Mouse (Mus musculus): ENCODE data around the gene Tmem95. TPM values are rescaled to one million over a fixed set of nuclear protein-coding genes. Genes with fewer than 3 reads are reported as not detected.

Gene Tmem95
- polyA plus RNA-seq, 1 experiment from 2014 or later = not detected

- H3K4me3 ChIP-seq (ENCODE audit: low read length) = peak overlapping the region; percentile 88
- H3K4me2 ChIP-seq (replicated peaks; ENCODE audit: low read depth, low read length) = peak overlapping the region; percentile 93
- ATAC-seq (ENCODE audit: low FRiP score, low TSS enrichment) = no peak
- H3K9me3 ChIP-seq (ENCODE audit: low read length) = no peaks in the 10 kb centered on the region
- 21% methylated on average over 4 of the region's 4 CpGs for WGBS
- H3K27me3 ChIP-seq (ENCODE audit: insufficient read depth, low read length) = no peaks in the 10 kb centered on the region
- peak overlapping the region; percentile 99 for H3K27ac ChIP-seq (ENCODE audit: low read length)
- peaks cover 31% of the 10 kb centered on the region for H3K4me1 ChIP-seq (ENCODE audit: insufficient read depth, low read length)
- H3K9ac ChIP-seq (replicated peaks; ENCODE audit: low read length) = peak overlapping the region; percentile 99
- H3K36me3 ChIP-seq (ENCODE audit: insufficient read depth, low read length) = peaks cover 13% of the 10 kb centered on the region
Measured at GRCm38 (mm10) chr11:69899870-69900269, 22.1 kb upstream of the Tmem95 start.

GRCm38 (mm10) chr11:69895291-69895690 is 17.5 kb upstream of the Tmem95 start, which contains the start of gene Acap1:
TSS of gene Acap1 (minus strand) at chr11:69895539.
- Histone ChIP-seq H3K4me1 (ENCODE audit: insufficient read depth, low read length) (peaks cover 21% of the 10 kb centered on the region), H3K27ac (ENCODE audit: low read length) (no peak within 1 kb of the TSS), H3K27me3 (ENCODE audit: insufficient read depth, low read length) (no peaks in the 10 kb centered on the region), H3K9ac (replicated peaks; ENCODE audit: low read length) (no peak within 1 kb of the TSS; the same call in 1 of the 2 replicates), H3K36me3 (ENCODE audit: insufficient read depth, low read length) (no peaks in the 10 kb centered on the region), H3K4me2 (replicated peaks; ENCODE audit: low read depth, low read length) (no peak within 1 kb of the TSS), H3K4me3 (ENCODE audit: low read length) (no peak within 1 kb of the TSS), H3K9me3 (ENCODE audit: low read length) (no peaks in the 10 kb centered on the region)
- WGBS = 66% methylated on average over 4 of the region's 4 CpGs
- no peak for ATAC-seq (ENCODE audit: low FRiP score, low TSS enrichment)

- 64% methylated on average over 5 of the region's 5 CpGs for WGBS
- Histone ChIP-seq H3K27ac (ENCODE audit: low read length) (no peak overlapping the region), H3K27me3 (ENCODE audit: insufficient read depth, low read length) (no peaks in the 10 kb centered on the region), H3K4me3 (ENCODE audit: low read length) (no peak overlapping the region), H3K9me3 (ENCODE audit: low read length) (no peaks in the 10 kb centered on the region), H3K4me1 (ENCODE audit: insufficient read depth, low read length) (peaks cover 15% of the 10 kb centered on the region), H3K36me3 (ENCODE audit: insufficient read depth, low read length) (no peaks in the 10 kb centered on the region), H3K4me2 (replicated peaks; ENCODE audit: low read depth, low read length) (no peak overlapping the region), H3K9ac (replicated peaks; ENCODE audit: low read length) (no peak overlapping the region; the same call in 1 of the 2 replicates)
- ATAC-seq (ENCODE audit: low FRiP score, low TSS enrichment) = no peak
Measured at GRCm38 (mm10) chr11:69894671-69895070, 16.9 kb upstream of the Tmem95 start.

GRCm38 (mm10) chr11:69891482-69891881 is 13.7 kb upstream of the Tmem95 start:
- 0 out of 2 replicates have a peak, but pooled peaks cover 5% of the 10 kb centered on the region for H3K4me1 ChIP-seq (ENCODE audit: insufficient read depth, low read length)
- no peak for ATAC-seq (ENCODE audit: low FRiP score, low TSS enrichment)
- no peak overlapping the region for H3K4me2 ChIP-seq (replicated peaks; ENCODE audit: low read depth, low read length)
- H3K27ac ChIP-seq (ENCODE audit: low read length) = no peak overlapping the region
- no peak overlapping the region for H3K4me3 ChIP-seq (ENCODE audit: low read length)
- no peaks in the 10 kb centered on the region for H3K36me3 ChIP-seq (ENCODE audit: insufficient read depth, low read length)
- no peak overlapping the region for H3K9ac ChIP-seq (replicated peaks; ENCODE audit: low read length)
- H3K27me3 ChIP-seq (ENCODE audit: insufficient read depth, low read length) = no peaks in the 10 kb centered on the region
- no peaks in the 10 kb centered on the region for H3K9me3 ChIP-seq (ENCODE audit: low read length)
- WGBS = 64% methylated on average over 4 of the region's 4 CpGs

- ATAC-seq (ENCODE audit: low FRiP score, low TSS enrichment) = 0 out of 2 replicates have a peak, but pooled peaks have one; percentile 46
Measured at GRCm38 (mm10) chr11:69886907-69887635, 9.3 kb upstream of the Tmem95 start.

GRCm38 (mm10) chr11:69884663-69885062 is 6.8 kb upstream of the Tmem95 start:
- H3K4me2 ChIP-seq (replicated peaks; ENCODE audit: low read depth, low read length) = 0 out of 2 replicates have a peak overlapping the region, but pooled peaks have one; percentile 5
- H3K9me3 ChIP-seq (ENCODE audit: low read length) = no peaks in the 10 kb centered on the region
- WGBS = 68% methylated on average over 8 of the region's 8 CpGs
- no peaks in the 10 kb centered on the region for H3K27me3 ChIP-seq (ENCODE audit: insufficient read depth, low read length)
- no peaks in the 10 kb centered on the region for H3K36me3 ChIP-seq (ENCODE audit: insufficient read depth, low read length)
- H3K27ac ChIP-seq (ENCODE audit: low read length) = peak overlapping the region; percentile 14; the same call in 1 of the 2 replicates
- peaks cover 14% of the 10 kb centered on the region for H3K4me1 ChIP-seq (ENCODE audit: insufficient read depth, low read length)
- H3K4me3 ChIP-seq (ENCODE audit: low read length) = no peak overlapping the region
- no peak for ATAC-seq (ENCODE audit: low FRiP score, low TSS enrichment)
- peak overlapping the region; percentile 14; the same call in 1 of the 2 replicates for H3K9ac ChIP-seq (replicated peaks; ENCODE audit: low read length)

More at GRCm38 (mm10) chr11:69886907-69887635, 9.3 kb upstream of the Tmem95 start:
- 69% methylated on average over 8 of the region's 8 CpGs for WGBS
- Histone ChIP-seq H3K4me2 (replicated peaks; ENCODE audit: low read depth, low read length) (no peak overlapping the region), H3K27ac (ENCODE audit: low read length) (no peak overlapping the region), H3K9ac (replicated peaks; ENCODE audit: low read length) (no peak overlapping the region), H3K36me3 (ENCODE audit: insufficient read depth, low read length) (no peaks in the 10 kb centered on the region), H3K27me3 (ENCODE audit: insufficient read depth, low read length) (no peaks in the 10 kb centered on the region), H3K4me3 (ENCODE audit: low read length) (no peak overlapping the region), H3K4me1 (ENCODE audit: insufficient read depth, low read length) (peaks cover 9% of the 10 kb centered on the region), H3K9me3 (ENCODE audit: low read length) (no peaks in the 10 kb centered on the region)

GRCm38 (mm10) chr11:69884240-69884639 is 6.4 kb upstream of the Tmem95 start:
- peaks cover 19% of the 10 kb centered on the region for H3K4me1 ChIP-seq (ENCODE audit: insufficient read depth, low read length)
- no peaks in the 10 kb centered on the region for H3K36me3 ChIP-seq (ENCODE audit: insufficient read depth, low read length)
- H3K27me3 ChIP-seq (ENCODE audit: insufficient read depth, low read length) = no peaks in the 10 kb centered on the region
- no peak overlapping the region for H3K4me3 ChIP-seq (ENCODE audit: low read length)
- 58% methylated on average over 9 of the region's 9 CpGs for WGBS
- H3K9ac ChIP-seq (replicated peaks; ENCODE audit: low read length) = 0 out of 2 replicates have a peak overlapping the region, but pooled peaks have one; percentile 14
- no peaks in the 10 kb centered on the region for H3K9me3 ChIP-seq (ENCODE audit: low read length)
- 0 out of 2 replicates have a peak overlapping the region, but pooled peaks have one; percentile 5 for H3K4me2 ChIP-seq (replicated peaks; ENCODE audit: low read depth, low read length)
- ATAC-seq (ENCODE audit: low FRiP score, low TSS enrichment) = no peak
- H3K27ac ChIP-seq (ENCODE audit: low read length) = peak overlapping the region; percentile 14; the same call in 1 of the 2 replicates

- H3K27ac ChIP-seq (ENCODE audit: low read length) = no peak overlapping the region; the same call in 1 of the 2 replicates
- ATAC-seq (ENCODE audit: low FRiP score, low TSS enrichment) = no peak
- WGBS = 87% methylated on average over 8 of the region's 8 CpGs
- no peaks in the 10 kb centered on the region for H3K27me3 ChIP-seq (ENCODE audit: insufficient read depth, low read length)
- no peak overlapping the region for H3K4me2 ChIP-seq (replicated peaks; ENCODE audit: low read depth, low read length)
- H3K4me3 ChIP-seq (ENCODE audit: low read length) = no peak overlapping the region
- no peak overlapping the region for H3K9ac ChIP-seq (replicated peaks; ENCODE audit: low read length)
- H3K36me3 ChIP-seq (ENCODE audit: insufficient read depth, low read length) = no peaks in the 10 kb centered on the region
- no peaks in the 10 kb centered on the region for H3K9me3 ChIP-seq (ENCODE audit: low read length)
- peaks cover 25% of the 10 kb centered on the region for H3K4me1 ChIP-seq (ENCODE audit: insufficient read depth, low read length)
Measured at GRCm38 (mm10) chr11:69883527-69884151, 5.8 kb upstream of the Tmem95 start.

GRCm38 (mm10) chr11:69883066-69883465 is 5.2 kb upstream of the Tmem95 start:
- H3K9me3 ChIP-seq (ENCODE audit: low read length) = no peaks in the 10 kb centered on the region
- H3K36me3 ChIP-seq (ENCODE audit: insufficient read depth, low read length) = no peaks in the 10 kb centered on the region
- H3K4me1 ChIP-seq (ENCODE audit: insufficient read depth, low read length) = peaks cover 30% of the 10 kb centered on the region
- no peak overlapping the region for H3K9ac ChIP-seq (replicated peaks; ENCODE audit: low read length)
- WGBS = 66% methylated on average over 4 of the region's 4 CpGs
- no peak overlapping the region for H3K4me3 ChIP-seq (ENCODE audit: low read length)
- H3K4me2 ChIP-seq (replicated peaks; ENCODE audit: low read depth, low read length) = no peak overlapping the region
- H3K27ac ChIP-seq (ENCODE audit: low read length) = no peak overlapping the region
- no peaks in the 10 kb centered on the region for H3K27me3 ChIP-seq (ENCODE audit: insufficient read depth, low read length)
- no peak for ATAC-seq (ENCODE audit: low FRiP score, low TSS enrichment)
